Mouse (Mus musculus): ENCODE measurements around the gene Polm.
A peak's percentile ranks its signal among the peaks of the same experiment; 100 is the strongest.

- TF ChIP-seq CTCF (IDR thresholded peaks at IDR 0.05; ENCODE audit: control insufficient read depth, insufficient read depth, insufficient read length) (no peak), MAX (IDR thresholded peaks at IDR 0.05) (peak; percentile 99), USF1 (IDR thresholded peaks at IDR 0.05; ENCODE audit: low read depth) (peak; percentile 99)
These were observed 42.1 kb downstream of the Polm start for GRCm38 (mm10) chr11:5795706-5796105.

All from C2C12 (cell line).